Mouse (Mus musculus) hindlimb bud, embryonic 11.5 days (tissue): ENCODE data around the gene Pafah2.

ENCODE experiments used
- DNase-seq: peaks from one replicate; pipeline ENCODE4 v3.0.0-alpha.2; 2012; ENCODE audit warnings: low read depth, low spot score; ENCODE audit errors: extremely low spot score

Gene Pafah2

DNA sequence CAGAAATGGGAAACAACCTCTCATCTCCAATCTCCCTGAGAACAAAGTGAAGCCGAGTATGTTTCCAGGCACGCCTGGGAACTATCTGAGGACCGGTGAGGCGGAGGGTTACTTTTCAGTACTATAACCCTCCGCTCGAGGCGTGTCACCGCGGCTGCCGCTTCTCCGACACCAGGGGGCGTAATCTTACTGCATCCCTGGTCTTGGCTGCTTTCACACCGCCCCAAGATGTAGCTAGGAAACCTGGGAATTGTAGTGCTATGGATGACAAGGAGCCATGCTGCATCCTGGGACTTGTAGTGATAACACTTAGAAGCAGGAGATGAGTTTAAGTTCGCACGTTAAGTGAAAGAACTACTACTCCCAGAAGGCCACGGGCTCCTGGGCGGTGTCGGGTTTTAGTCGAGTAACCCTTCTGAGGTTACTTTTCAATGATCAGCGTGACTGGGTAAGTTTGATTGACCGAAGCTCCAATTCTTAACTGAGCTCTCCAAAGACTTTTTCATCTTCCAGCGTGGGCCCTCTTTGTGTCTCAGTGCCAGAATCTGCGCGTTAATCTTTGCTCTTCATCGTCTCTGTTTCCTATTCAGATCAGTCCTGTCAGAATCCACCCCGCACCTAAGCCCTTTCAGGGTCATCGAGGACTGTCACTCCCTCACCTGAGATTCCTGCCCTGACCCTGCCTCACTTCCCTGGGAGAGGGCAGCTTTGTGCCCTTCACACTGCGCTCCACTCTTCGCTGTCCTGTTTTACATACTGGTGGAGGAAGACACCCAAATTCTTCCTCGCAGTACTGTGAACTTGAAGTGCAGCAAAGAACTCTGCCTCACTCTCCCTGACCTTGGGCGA lies at the start of gene Pafah2:
TSS of gene Pafah2 (plus strand) at position 344 of the 849 bp plus-strand sequence.
- peak; percentile 98 for DNase-seq

DNA sequence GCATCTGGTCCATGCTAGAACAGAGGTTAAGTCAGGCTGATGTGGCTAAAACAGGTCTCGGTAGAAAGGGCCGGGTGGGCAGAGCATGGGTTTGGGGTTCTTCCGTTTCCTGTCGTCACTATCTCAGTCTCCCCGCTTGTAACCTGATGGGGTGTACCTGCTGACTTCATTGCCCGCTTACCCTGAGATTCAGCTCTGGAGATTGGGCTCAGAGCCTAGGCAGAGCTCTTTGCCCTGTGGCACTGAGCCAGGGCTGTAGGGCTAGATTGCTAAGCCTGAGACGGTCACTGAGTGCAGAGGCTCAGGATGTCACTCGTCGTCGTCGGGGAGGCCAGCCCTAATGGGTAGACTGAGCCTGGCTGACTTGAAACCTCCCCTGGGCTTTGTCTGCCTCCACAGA lies 48.0 kb upstream of the Pafah2 start:
- no peak for DNase-seq

DNA sequence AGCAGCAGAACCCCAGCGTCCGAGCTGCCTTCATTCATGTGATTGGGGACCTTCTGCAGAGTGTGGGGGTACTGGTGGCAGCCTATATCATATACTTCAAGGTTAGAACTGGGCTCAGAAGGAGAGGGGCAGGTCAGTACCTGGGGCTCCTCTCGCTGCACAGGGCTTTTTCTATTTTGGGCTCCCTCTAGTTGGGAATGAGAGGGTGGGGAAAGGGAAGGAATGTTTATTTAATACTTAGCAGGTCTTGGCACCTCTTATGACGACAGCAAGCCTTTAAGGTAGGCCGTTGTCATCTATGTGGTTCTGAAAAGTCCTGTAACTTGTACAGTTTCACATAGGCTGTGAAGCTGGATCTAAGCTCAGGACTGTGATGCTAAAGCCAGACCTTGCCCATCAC lies 47.6 kb upstream of the Pafah2 start:
- DNase-seq, result no peak

DNA sequence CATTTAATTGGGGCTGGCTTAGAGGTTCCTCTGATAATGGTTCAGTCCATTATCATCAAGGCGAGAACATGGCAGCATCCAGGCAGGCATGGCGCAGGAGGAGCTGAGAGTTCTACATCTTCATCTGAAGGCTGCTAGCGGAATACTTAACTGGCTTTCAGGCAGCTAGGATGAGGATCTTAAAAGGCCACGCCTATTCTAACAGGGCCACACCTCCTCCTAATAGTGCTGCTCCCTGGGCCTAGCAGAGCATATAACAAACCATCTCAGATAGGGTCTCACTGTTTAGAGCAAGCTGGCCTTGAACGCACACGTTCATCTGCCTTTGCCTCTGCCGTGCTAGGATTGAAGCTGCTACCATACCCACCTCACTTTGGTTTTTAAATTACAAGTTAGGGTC lies 46.3 kb upstream of the Pafah2 start:
- DNase-seq, result no peak

DNA sequence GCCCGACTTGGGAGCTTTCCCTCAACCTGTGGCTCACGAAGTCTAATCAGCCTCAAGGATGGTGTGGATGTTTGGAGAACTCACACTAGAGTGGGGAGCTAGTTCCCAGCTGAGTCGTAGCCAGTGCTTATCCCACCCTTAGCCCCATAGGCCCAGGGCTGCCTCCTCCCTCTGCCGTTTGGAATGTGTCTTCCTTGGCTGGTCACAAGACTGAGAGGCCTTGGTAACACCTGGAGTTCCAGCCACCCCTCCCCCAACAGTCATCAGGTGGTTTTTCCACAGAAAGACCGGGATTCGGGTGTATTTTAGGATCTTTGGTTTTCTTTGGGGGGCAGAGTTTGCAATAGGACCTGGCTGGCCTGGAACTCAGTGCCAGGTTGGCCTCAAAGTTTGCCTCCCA lies 45.5 kb upstream of the Pafah2 start:
- DNase-seq, result no peak

DNA sequence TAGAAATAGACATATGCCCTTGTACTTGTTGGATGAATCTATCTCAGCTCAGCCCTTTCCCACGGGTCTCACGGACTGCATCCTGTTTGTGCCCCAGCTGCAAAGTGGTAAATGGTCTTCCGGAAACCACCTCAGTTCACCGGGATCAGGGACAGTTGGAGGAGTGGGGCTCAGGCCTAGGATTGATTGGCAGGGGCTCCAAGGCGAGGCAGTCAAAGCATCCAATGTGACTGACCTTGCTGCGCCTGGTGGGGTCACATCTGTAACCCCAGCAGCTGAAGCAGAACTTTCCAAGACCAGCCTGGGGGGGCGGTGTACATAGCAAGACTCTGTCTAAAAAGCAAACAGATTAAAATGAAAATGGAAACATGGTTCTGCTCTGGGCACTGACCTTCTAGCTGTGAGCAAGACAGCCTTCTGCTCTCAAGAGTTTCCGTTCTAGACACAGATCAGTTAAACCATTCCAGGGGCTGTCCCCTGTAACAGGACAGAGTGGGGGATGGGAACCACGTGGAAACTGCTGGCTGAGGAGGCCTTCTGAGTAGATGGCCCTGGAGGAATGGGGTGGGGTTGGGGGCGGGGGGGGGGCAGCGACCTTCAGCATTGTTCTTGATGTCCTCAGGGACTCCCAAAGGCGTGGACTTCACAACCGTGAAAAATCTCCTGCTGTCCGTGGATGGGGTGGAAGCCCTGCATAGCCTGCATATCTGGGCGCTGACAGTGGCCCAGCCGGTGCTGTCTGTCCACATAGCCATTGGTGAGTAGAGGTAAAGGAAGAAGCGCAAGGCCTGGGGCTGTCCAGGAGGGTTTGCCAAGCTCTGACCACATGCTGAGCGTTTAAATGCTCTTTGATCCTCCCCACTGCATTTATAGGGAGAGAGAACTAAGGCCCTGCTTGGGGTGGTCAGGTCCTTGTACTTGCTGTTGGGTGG lies 44.5 kb upstream of the Pafah2 start:
- DNase-seq, result no peak

DNA sequence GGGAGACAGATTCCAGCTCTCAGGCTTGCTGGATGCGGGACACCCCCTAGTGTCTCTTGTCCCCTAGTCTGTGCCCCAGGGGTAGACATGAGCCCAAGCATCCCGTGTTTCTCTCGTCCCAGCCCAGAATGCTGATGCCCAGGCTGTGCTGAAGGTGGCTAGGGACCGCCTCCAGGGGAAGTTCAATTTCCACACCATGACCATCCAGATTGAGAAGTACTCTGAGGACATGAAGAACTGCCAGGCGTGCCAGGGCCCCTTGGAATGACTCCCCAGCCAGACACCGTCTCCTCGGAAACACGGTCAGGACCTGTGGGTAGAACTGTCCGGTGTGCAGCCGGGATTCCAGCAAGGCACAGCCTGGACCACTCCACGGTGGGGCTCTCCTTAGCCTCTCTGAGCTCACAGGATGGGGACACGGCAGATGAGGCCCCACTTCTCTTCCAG lies 43.8 kb upstream of the Pafah2 start:
- DNase-seq, result no peak

DNA sequence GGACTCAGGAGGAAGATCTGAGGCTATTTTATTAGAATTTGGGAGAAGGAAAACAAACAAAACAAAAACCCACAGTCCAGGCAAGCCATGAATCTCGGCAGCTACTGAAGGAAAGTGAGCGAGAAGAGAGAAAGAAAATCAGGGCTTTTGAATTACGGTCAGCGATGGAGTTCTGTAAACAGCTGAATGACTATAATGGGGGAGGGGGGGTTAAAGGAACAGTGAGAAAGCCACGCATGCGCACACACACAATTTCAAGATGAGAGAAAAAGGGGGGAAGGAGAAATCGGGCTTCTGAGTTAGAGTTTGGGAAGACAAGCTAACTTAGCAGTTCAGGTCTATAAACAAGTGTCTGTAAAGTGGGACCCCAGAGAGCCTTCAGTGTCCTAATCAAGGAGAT lies 43.2 kb upstream of the Pafah2 start:
- no peak for DNase-seq

DNA sequence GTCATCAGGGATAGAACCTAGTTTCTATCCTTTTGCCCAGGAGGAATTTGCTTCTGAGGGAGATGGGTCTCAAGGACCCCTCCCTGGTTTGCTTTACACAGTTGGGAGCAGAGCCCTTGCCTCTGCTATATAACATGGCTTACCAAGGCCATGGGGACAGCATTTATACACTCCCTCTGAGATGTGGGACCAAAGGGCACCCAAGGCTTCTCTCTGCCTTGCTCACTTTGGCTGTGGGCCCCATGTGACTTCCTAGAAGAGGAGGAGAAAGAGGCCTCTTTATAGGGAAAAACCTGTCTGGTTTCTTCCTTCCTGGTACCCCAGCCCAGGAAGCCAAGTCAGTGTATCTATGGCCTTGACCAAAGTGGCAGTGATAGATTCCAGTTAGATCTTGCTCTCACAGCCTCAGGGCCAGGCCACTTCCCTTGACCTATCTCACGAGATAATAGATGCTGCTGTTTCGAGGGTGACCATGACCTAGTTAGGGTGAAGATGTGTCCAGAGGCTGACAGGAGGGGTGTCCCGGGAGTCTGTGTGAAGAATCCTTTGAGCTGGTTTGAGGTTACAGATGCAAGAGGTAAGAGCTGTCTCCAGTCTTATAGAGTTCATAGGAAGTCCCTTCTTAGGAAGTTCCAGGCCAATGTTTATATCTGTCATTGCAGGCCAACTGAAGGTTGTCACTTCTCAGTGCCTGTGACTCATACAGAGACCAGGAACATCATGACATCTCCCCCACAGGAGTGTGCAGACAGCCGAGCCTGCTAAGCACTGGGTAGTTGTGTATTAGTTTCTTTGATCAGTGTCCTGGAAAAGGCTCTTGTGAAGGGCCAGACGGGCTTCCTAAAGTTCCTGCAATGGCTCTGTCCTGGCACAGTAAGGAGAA lies 42.4 kb upstream of the Pafah2 start:
- no peak for DNase-seq

DNA sequence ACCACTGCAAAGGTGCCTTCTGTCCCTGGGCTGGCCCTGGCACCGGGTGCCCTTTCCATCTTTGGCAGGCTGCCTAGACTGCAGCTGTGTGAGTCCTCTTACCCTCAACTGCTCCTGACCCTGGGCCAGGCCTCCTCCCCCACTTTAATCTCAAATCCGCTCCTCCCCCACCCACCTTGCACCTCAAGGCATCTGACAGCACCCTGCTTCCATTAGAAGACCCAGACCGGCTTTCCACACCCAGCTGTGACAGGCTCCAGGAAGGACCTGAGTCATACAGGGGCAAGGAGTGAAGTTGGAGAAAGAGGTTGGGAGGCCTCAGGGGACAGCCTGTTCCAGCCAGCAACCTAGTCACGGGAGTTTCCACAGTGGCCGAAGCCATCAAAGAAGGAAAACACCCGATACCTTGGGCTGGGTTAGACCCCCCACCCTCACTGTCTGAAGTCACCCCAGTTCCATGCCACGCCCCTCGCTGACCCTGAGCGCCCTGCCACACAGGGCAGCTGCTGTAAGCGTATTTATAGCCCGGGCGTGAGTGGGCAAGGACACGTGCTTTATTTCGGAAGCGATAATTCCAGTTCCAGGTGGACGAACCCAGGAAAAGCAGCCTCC lies 40.2 kb upstream of the Pafah2 start:
- DNase-seq, result no peak

DNA sequence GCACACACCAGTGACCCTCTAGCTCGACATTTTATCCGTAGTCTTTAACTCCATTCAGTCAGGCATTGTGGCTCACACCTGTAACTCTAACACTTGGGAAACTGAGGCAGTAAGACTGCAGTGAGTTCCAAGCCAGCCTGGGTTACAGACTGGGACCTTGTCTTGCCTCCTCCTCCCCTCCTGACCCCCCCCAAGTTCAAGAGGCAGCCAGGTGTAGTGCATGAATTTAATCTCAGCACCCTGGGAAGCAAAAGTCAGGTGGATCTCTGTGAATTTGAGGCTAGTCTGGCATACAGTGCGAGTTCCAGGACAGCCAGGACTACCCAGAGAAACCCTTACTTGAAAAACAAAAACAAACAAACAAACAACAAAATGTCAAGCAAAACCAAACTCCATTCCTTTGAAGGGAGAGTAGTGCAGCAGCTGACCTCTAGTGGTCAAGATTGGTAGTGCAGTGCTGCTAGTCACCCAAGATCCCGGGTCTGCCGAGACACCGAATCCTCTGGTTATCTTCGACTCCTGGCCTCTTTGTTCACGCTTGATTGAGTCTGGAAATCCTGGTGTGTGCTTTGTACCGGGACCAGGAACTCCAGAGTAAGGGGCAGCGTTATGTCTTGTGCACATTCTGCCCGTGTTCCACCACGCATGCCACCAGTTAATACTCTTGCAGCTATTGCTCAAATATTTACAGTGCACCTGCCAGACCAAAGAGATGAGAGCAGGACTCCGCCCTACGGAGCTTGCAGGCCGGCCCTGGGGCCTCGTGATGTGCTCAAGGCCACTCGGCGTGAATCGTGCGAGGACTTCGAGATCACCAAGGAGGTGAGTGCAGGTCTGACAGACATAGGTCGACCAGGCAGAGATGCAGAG lies 39.3 kb upstream of the Pafah2 start:
- no peak for DNase-seq

DNA sequence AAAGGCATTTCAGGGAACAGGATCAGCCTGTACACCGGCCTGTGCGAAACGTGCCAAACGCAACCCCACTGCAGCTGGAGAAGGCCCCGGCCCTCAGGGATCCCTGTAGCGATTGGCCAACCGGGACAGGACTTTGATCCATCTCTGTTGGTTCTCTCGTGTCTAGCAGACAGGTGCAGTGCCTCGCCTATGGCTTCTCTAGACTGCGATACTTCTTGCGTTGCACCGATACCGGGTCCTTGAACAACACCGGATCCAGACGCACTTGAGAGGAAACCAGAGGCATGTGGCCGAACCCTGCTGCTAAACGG lies 38.7 kb upstream of the Pafah2 start:
- no peak for DNase-seq

DNA sequence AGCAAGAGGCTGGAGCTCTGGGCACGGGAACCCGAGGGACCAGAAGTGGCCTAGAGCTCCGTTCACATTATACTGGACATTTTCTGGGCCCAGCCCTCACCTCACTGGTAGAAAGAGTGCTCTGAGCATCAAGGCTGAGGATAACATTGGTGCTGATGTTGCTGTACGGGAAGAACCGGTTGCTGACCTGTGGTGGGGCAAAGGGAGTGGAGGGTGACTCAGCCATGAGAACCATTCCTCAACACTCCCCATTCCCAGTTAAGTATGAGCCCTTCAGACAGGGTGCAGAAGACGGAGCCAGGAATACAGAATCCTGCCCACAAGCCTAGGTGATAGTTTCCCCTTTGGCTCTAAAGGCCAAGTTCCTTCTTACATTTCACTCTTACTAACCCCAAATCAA lies 36.5 kb upstream of the Pafah2 start:
- DNase-seq, result no peak

DNA sequence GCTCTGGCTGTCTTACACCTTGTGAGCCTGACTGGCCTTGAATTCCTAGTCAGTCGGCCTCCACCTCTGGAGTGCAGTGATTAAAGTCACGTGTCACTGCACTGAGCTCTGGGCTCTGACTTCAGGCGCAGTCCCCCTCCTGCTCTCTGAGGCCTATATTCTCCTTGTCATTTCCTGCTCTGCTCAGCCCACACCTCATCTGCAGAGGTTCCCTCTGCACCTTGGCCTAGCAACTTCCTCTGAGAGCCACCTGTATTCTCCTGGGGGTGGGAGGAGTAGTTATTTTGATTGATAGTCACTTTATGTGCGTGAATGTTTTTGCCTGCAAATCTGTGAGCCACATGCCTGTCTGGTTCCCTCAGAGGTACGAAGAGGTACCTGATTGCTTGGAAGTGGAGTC lies 34.9 kb upstream of the Pafah2 start:
- no peak for DNase-seq

DNA sequence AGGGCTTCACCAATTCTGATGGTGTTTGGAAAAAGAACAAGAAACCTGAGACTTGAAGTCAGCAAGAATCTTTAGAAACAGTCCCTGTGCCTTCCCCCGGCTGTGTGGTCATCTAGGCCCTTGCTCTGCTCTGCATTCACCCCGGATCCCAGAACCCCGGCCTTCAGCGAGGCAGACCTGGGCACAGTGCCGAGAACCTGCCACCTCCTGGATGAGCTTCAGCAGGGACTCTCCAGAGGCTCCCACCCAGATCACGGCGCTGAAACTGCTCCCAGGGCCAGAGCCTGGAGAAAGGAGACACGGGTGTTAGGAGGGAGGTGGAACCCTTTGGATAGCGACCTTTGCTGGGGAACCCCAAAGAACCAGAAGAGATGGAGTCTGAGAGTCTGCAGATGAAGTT lies 34.0 kb upstream of the Pafah2 start:
- no peak for DNase-seq

DNA sequence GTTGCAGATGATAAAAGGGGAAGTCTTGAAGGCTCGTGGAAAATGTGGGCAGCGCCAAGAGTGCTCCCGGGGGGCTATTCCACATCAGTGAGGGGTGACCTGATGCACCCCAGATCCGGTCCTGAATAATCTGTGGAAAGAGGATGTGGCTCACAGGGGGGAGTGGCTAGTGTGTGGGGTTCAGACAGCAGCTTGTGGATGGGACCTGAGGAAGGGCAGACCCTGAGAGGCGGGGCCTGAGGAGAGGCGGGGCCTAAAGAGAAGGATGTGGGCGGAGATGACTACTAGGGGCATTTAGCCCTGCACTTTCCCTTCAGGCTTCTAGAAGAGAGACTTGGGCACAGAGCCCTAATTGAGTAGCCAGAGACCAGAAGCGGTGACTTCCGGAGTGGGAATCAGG lies 33.5 kb upstream of the Pafah2 start:
- DNase-seq, result no peak

DNA sequence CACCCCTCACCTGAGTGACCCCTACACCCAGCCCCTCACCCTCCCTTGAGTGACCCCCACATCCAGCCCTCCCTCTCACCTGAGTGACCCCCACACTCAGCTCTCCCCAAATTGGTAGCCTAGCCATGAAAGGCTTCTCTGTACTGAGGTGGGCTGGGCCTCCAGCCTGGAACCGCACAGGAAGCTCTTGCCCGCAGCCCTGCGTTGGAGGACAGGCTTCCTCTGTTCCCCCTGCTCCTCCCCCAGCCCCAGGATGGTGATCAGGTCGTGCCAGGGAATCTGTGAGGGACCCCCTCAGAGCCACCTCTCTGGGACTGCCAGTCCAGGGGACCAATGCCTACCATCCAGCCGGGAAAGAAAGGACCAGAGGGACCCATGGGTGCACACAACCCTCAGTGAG lies 30.8 kb upstream of the Pafah2 start:
- DNase-seq, result no peak

DNA sequence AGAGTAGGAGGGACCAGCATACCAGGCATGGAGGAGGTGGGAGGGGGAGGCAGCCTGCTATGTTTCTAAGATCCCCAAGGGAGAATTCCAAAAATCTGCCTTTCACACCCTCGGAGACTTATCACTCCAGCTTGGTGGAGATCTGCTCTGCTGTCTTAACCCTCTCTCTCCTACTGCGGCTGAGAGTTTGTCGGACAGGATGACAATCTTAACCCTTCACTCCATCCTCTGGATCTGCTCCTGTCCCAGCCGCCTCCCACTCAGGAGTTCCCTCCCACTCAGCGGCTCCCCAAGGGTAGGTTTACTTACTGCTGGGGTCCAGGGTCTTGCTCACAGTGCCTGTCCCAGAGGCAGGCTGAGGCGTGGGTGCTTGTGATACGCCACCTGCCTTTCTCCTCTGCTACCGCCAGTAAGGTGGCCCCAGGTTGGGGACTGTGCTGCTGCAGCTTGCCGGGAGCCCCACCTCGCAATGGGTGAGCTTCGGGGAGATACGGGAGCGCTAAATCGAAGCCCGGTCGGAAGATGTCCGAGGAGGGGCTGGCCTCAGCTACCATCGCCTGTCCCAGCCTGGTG lies 25.4 kb upstream of the Pafah2 start:
- DNase-seq, result no peak

DNA sequence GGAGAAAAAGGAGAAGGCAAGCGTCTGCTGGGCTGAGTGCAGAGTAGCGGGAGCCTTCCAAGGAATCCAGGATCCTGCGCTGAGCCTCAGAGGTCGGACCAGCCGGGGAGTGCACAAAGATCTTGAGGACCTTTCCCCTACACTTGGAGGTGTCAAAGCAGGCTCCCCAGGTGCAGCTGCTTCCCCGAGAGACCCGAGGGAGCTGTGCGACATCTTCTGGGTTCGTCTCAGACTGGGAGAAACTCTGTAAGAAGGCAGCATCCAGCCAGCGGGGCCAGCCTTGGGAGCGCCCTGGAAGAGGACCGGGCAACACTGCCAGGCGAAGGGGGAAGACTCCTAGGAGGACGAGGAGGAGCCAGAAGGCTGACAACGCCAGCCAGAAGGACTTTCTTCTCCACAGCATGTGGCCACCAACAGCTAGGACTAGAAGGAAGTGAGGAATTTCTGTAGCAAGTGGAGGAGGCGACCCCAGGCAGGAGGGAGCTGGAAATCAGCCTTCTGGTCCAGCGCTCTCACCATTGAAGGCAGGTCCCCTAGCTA lies 24.7 kb upstream of the Pafah2 start:
- DNase-seq, result no peak
